Mouse (Mus musculus): ENCODE measurements around the gene Adam30. TPM values are rescaled to one million over a fixed set of nuclear protein-coding genes. Genes with fewer than 3 reads are reported as not detected.
"Not testable (repeated sequence)": the region's sequence is repeated elsewhere in the genome, so short reads cannot be mapped to it uniquely, and the experiment has no call there.

Adam30 gene
- not detected for total RNA-seq (2021)

- DNase-seq: no peak
- intact Hi-C loops (cut with DNase I): no loop called here
These were observed at the start of gene Adam30 for GRCm38 (mm10) chr3:98160330-98160729. Adam30 (plus strand) TSS chr3:98160630.

- intact Hi-C loops (cut with DNase I): no loop called here
- DNase-seq: no peak
These were observed 42.2 kb upstream of the Adam30 start for GRCm38 (mm10) chr3:98118252-98118651.

GRCm38 (mm10) chr3:98119338-98119737 lies 41.1 kb upstream of the Adam30 start:
- intact Hi-C loops (cut with DNase I): no loop called here
- no peak for DNase-seq

- DNase-seq: no peak
- intact Hi-C loops (cut with DNase I): no loop called here
These were observed 39.5 kb upstream of the Adam30 start for GRCm38 (mm10) chr3:98120884-98121283.

GRCm38 (mm10) chr3:98127775-98128174 lies 32.7 kb upstream of the Adam30 start:
- DNase-seq: no peak
- intact Hi-C loops (cut with DNase I): no loop called here

- intact Hi-C loops (cut with DNase I): no loop called here
- no peak for DNase-seq
These were observed 31.7 kb upstream of the Adam30 start for GRCm38 (mm10) chr3:98128716-98129115.

- intact Hi-C loops (cut with DNase I): loop anchor here (5.0 kb wide), 1 partner anchor 205 kb away; no protein-coding TSS in a partner anchor
- DNase-seq: not testable (repeated sequence)
These were observed 28.3 kb upstream of the Adam30 start for GRCm38 (mm10) chr3:98132140-98132539.

GRCm38 (mm10) chr3:98132636-98133035 lies 27.8 kb upstream of the Adam30 start:
- intact Hi-C loops (cut with DNase I): loop anchor here (5.0 kb wide), 1 partner anchor 205 kb away; no protein-coding TSS in a partner anchor
- DNase-seq: no peak

- intact Hi-C loops (cut with DNase I): no loop called here
- no peak for DNase-seq
These were observed 19.0 kb upstream of the Adam30 start for GRCm38 (mm10) chr3:98141456-98141855.

GRCm38 (mm10) chr3:98142862-98143261 lies 17.6 kb upstream of the Adam30 start:
- DNase-seq: no peak
- intact Hi-C loops (cut with DNase I): no loop called here

- intact Hi-C loops (cut with DNase I): no loop called here
- DNase-seq: no peak
These were observed 15.2 kb upstream of the Adam30 start for GRCm38 (mm10) chr3:98145204-98145603.

- intact Hi-C loops (cut with DNase I): no loop called here
- no peak for DNase-seq
These were observed 13.7 kb upstream of the Adam30 start for GRCm38 (mm10) chr3:98146471-98147410.

- intact Hi-C loops (cut with DNase I): no loop called here
- no peak for DNase-seq
These were observed 12.7 kb upstream of the Adam30 start for GRCm38 (mm10) chr3:98147706-98148105.

GRCm38 (mm10) chr3:98149881-98150280 lies 10.5 kb upstream of the Adam30 start:
- no peak for DNase-seq
- intact Hi-C loops (cut with DNase I): no loop called here

- intact Hi-C loops (cut with DNase I): no loop called here
- DNase-seq: no peak
These were observed 9.4 kb upstream of the Adam30 start for GRCm38 (mm10) chr3:98151016-98151415.

GRCm38 (mm10) chr3:98153460-98153859 lies 7.0 kb upstream of the Adam30 start:
- intact Hi-C loops (cut with DNase I): no loop called here
- no peak for DNase-seq

GRCm38 (mm10) chr3:98156158-98156557 lies 4.3 kb upstream of the Adam30 start:
- DNase-seq: no peak
- intact Hi-C loops (cut with DNase I): no loop called here

GRCm38 (mm10) chr3:98157073-98157472 lies 3.4 kb upstream of the Adam30 start:
- intact Hi-C loops (cut with DNase I): no loop called here
- no peak for DNase-seq

- DNase-seq: no peak
- intact Hi-C loops (cut with DNase I): no loop called here
These were observed 2.8 kb upstream of the Adam30 start for GRCm38 (mm10) chr3:98157585-98157984.

- intact Hi-C loops (cut with DNase I): no loop called here
- no peak for DNase-seq
These were observed 1.8 kb upstream of the Adam30 start for GRCm38 (mm10) chr3:98158646-98159045.

- intact Hi-C loops (cut with DNase I): no loop called here
- no peak for DNase-seq
These were observed 1.1 kb upstream of the Adam30 start for GRCm38 (mm10) chr3:98159289-98159688.

GRCm38 (mm10) chr3:98178340-98178739 lies 17.9 kb downstream of the Adam30 start:
- DNase-seq: peak; percentile 26 to 41
- intact Hi-C loops (cut with DNase I): loop anchor here (5.0 kb wide), 1 partner anchor 134 kb away; no protein-coding TSS in a partner anchor

Data from heart, postnatal 36 days (tissue).